Mouse (Mus musculus) testis, adult 2 months (tissue): ENCODE data around the gene Nrp1.

Source experiments
- CTCF ChIP-seq: fragments of 200-500 bp; IDR thresholded peaks from 2 replicates; pipeline ENCODE4 v1.5.1; 2012; ENCODE audit warnings: low read depth, mild to moderate bottlenecking, inconsistent platforms, low read length, moderate library complexity; ENCODE audit not compliant: control insufficient read depth, insufficient read depth, insufficient replicate concordance
- POLR2A ChIP-seq: fragments of 200-500 bp; IDR thresholded peaks from 2 replicates; pipeline ENCODE4 v1.6.1; 2012; ENCODE audit warnings: low read depth, mild to moderate bottlenecking, inconsistent platforms, low read length, moderate library complexity; ENCODE audit not compliant: control insufficient read depth

DNA sequence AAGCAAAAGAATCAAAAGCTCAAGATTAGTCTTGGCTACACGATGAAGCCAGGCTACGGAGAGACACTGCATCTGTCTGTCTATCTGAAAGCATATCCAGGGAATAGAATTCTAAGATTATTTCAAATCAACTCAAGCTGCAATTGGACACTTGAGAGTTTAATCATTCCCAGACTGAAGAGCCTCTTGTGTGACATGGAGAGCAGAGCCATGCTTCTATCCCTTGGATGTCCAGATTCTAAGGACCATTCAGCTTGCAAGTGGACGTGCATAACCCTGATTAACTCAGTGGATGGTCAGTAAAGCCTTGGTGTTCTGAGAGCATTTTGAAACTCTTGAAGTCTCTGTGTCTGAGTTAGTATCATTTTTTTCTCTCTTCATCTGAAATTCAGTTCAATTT lies 95.6 kb downstream of the Nrp1 start:
- TF ChIP-seq CTCF (no peak), POLR2A (no peak)
